Mouse (Mus musculus) liver, postnatal 0 days (tissue): ENCODE results near the gene Pcx.

Source experiments
- CTCF ChIP-seq: sonication (generic); IDR thresholded peaks from 2 replicates; pipeline ENCODE4 v1.5.1; 2016; ENCODE audit warnings: antibody characterized with exemption, low read depth
- EP300 ChIP-seq: IDR thresholded peaks from 2 replicates; pipeline ENCODE4 v1.6.1; 2016; ENCODE audit warnings: antibody characterized with exemption, low read depth, mild to moderate bottlenecking

GRCm38 (mm10) chr19:4622780-4623179, 112.5 kb downstream of the Pcx start:
- no peak for TF ChIP-seq CTCF
- no peak for TF ChIP-seq EP300
